Mouse (Mus musculus) c-Kit-negative CD71-positive TER-119-positive erythroid progenitor cells, embryonic 14.5 days (primary cell): ENCODE measurements around the gene Stab2.

Experiments used
- DNase-seq: peaks from one replicate; pipeline ENCODE4 v3.0.0-alpha.2; 2013; ENCODE audit warnings: low read depth, low spot score

Gene Stab2

GRCm38 (mm10) chr10:87007385-87008214 is at the start of gene Stab2:
TSS of gene Stab2 (minus strand) at chr10:87008025.
- no peak for DNase-seq

- no peak for DNase-seq
Observed at GRCm38 (mm10) chr10:87051714-87052113, 43.9 kb upstream of the Stab2 start.

DNA sequence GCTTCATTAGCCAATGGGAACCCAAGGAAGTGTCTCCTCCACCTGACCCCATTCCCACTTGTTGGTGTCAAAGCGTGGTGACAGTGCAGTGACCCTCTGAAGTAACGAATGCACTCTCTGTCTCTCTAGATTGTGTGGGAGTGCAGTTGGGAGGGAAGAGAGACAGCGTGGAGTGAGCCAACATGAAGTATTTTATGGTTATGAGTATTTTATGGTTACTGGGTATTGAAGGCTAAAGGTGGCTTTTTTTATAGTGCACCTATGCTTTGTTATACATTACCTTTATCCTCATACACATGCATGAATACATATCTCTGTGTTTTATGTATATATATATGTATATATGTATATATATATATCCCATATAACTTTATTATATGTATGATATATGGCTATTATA is 41.4 kb upstream of the Stab2 start:
- DNase-seq, result no peak

DNA sequence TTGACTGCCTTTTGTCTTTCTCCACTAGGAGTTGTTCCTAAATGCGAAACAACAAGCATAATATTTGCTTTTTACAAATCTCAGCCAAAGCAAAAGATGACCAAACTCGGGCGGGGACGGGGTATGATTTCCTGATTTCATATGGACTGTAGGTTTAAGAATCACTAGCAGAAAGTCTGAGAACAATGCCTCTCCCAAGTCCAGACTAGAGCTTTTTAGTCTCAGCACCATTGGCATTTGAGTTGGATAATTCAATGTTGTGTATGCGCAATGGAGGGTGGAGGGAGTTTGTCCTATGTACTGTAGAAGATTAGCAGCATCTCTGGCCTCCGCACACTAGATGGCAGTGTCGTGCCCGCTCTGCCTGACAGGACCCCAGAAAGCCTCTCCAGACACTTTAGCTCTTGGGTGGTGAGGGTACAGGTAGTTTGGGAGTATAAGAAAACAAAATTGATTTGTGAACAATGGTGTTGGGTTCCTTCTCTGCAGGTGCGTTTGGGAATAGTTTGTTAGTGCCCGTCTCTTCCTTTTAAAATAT is 39.2 kb upstream of the Stab2 start:
- DNase-seq, result no peak

DNA sequence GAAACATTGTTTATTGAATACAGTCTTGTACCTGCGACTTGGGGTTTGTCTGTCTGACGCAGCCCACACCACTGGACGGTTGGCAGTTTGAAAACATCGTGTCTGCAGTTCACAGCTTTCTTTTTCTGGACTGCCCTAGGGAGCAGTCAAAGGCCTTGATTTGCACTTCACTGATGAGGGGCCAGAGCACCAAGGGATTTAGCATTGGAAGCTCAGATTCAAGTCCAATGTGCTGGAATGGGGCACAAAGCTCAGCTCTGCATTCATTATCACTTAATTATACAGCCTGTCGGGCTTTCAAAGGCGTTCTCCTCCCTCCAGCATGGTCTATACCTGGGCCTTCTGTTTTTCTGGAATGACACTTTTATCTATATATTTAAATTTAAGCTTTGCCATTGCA is 38.6 kb upstream of the Stab2 start:
- no peak for DNase-seq

- no peak for DNase-seq
Observed at GRCm38 (mm10) chr10:87045273-87045672, 37.4 kb upstream of the Stab2 start.

GRCm38 (mm10) chr10:87041265-87041664 is 33.4 kb upstream of the Stab2 start:
- DNase-seq, result no peak

DNA sequence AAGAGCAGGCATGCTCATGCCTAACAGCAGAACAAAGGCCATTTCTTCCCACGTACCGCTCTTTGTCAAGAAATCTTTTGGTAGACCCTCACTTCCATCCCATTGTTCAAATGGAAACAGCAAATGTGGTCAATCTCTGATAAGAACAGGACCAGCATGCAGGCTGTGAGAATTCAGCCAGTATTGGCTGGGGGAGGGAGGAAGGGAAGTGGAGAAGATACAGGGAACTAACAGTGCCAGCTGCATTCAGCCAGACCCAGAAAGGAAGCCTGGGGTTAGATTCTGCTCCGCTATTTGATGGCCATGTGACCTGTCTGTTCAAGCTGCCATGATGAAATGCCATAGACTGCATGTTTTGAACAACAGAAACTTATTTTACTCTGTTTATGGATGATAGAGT is 32.0 kb upstream of the Stab2 start:
- DNase-seq, result no peak

GRCm38 (mm10) chr10:87039340-87039739 is 31.5 kb upstream of the Stab2 start:
- DNase-seq, result no peak

DNA sequence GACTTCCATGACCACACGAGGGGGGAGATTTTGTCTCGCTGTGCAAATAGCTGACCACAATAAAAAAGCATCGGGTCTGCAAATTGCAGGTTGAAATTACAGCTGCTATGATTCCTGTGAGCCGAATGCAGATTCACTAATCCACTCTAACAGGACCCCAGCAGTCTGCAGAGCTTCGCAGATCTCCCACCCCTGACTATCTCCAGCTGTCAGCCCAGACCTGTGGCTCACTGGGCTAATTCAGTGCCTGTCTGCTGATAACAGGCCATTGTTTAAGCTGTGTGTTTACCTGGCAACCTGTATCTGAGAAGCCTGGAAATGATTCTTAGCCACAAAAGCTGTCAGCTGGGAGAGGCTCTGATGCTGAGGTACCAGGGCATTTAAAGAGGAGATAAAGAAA is 29.2 kb upstream of the Stab2 start:
- DNase-seq, result no peak

DNA sequence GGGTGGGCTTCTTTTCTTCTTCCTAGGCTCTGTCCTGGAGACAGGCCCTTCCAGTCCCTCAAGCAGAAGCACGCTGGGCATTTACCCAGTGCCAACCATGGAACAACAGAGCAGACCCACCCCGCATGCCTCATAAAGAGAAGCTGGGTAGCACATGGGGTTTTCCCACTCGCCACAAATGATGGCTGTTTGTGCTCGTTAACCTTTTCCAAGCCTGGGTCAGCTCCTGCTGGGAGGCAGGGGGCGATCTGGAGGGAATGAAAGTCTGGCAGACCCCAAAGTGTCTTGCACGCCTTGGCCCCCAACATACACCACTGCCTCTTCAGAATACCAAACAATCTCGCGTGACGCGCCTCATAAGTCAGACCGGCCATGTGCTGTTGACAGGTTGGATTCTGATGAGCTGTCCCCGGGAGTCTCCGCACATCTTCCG is 28.5 kb upstream of the Stab2 start:
- no peak for DNase-seq

- DNase-seq, result no peak
Observed at GRCm38 (mm10) chr10:87035866-87036265, 28.0 kb upstream of the Stab2 start.

DNA sequence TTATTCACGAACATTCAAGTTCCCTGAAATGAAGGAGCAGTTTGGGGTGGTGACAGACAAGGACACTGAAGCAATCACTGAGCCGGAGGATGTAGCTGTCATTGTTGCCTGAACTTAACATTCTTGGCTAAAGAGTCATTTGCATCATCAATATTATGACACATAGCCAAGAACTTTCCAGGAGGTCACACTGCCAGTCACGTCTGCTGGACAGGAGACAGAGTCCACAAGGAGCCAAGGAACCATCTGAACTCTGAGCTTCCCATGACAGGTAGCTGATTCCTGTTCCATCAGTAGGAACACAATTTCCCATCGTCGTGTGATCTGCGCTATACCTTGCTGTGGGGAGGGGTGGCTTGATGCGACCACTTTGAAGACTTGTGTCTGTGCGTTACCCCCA is 24.9 kb upstream of the Stab2 start:
- DNase-seq, result no peak

DNA sequence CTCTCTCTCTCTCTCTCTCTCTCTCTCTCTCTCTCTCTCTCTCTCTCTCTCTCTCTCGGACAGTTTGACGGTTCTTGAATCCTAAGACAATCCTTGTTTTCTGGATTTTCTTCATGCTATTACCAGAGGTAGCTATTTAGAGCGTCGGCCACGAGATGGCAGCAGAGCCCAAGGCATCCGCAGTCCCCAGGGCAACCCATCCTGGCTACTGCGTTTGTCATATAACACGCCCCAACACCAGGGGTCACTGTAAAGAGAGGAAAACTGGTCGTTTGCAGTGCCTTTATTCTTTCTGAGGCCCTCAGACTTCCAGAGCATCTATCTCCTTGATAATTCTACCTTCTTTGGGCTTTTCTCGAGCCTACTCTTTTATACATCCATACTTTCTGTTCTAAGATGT is 17.1 kb upstream of the Stab2 start:
- DNase-seq, result no peak

- no peak for DNase-seq
Observed at GRCm38 (mm10) chr10:87020711-87021110, 12.9 kb upstream of the Stab2 start.

DNA sequence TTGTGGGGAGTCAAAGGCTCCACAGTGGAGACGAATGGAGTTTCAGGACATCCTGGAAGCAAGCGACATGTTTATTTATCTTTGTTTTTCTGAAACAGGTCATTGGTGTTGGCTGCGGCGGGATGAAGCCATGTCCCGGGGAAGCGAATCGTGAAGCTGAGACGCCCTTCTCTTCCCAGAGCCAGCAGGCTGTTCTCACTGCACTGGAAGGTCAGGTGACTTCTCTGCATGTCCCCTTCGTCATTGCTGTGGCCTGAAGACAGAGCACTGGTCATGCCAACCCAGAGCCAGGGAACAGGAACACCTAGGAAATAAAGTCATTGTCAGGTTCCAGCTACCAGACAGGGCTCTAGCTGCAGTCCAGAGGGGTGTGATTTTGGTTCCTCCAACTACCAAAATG is 11.1 kb upstream of the Stab2 start:
- DNase-seq, result no peak

DNA sequence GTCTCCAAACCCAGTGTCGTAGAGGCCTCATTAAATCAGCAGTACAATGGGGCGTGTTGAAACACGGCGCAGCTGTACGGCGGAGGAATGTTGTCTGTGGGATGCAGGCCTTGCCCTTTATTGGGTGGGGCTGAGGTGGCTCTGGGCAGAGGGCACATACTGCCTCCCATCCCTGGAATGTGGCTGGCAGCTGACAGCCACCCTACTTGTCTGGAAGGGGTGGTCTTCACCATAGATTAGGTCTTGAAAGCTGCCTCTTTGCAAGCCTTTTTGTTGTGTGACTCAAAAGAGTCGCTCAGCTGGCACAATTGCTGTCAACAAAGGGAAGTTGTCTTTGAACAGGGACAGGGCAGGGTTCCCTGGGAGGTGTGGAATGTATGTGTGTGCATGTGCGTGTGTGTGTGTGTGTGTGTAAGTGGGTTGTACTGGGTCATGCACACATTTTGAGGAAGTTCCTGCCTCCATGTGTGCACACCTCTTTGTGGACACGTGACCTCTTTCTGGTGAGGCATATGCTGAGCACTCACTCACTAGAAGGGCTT is 8.4 kb upstream of the Stab2 start:
- DNase-seq, result no peak

GRCm38 (mm10) chr10:87015403-87015802 is 7.6 kb upstream of the Stab2 start:
- no peak for DNase-seq

DNA sequence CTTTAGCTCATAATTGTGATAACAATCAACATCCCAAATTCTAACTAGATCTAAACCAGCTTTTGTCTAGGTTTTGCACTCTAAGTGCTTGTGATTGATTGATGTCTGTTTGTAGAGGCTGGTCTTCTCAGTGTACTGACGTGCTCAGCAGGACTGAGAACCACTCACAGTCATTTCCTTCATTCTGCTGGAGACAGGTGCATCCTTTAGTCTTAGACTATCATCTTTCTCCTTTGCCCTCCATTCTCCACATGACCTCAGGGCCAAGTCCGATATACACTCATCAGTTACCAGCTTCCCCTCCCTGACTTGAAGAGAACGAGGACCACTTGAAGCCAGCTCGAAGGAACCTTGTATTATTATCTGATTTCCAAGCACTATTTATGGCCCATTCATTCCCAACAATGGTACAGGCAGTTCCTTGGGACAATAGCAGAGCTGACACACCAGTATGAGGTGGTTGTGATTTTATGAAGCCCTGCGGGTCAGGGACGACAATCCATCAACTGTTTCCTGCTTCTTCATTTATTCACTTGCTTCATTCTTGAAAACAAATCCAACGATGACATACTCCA is 6.7 kb upstream of the Stab2 start:
- DNase-seq, result no peak

DNA sequence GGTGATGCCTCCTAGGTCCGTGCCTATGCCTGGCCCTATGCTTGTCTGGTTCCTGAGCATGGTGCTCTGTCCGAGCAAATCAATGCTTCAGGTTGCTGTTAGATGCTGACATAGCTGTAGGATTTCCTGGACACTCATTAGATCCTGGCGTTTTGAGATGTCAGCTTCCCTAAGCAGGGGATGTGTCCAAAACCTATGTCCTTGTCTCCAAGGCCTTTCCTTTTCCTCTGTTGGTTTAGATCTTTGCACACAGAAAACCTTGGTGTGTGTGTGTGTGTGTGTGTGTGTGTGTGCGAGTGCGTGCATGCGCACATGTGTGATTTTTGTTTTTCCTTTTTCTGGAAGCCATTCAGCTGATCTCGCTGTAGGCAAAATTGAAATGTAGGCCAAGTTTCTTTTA is 4.3 kb upstream of the Stab2 start:
- DNase-seq, result no peak

GRCm38 (mm10) chr10:87008215-87008499 is 332 bp upstream of the Stab2 start:
- no peak for DNase-seq

GRCm38 (mm10) chr10:86992238-86992976 is 15.4 kb downstream of the Stab2 start:
- no peak for DNase-seq
